Mouse (Mus musculus): ENCODE measurements around the gene Mfsd12.

GRCm38 (mm10) chr10:81408424-81408729 lies 51.1 kb downstream of the Mfsd12 start:
- no peak for TF ChIP-seq CTCF (IDR thresholded peaks at IDR 0.05; ENCODE audit: control insufficient read depth, insufficient read depth, insufficient read length)
- TF ChIP-seq MYOG (IDR thresholded peaks at IDR 0.05; ENCODE audit: control insufficient read depth, extremely low read depth, insufficient read length): no peak
- TF ChIP-seq USF1 (IDR thresholded peaks at IDR 0.05; ENCODE audit: low read depth): no peak
- TF ChIP-seq MYOD1 (IDR thresholded peaks at IDR 0.05; ENCODE audit: control insufficient read depth, insufficient read length, low read depth): no peak

Data from C2C12 (cell line).